Mouse (Mus musculus): Measurements from ENCODE around the gene Srrd. TPM values are rescaled to one million over a fixed set of nuclear protein-coding genes. Genes with fewer than 3 reads are reported as not detected.

Srrd gene
- total and polyA plus RNA-seq, 3 experiments, result 18.5 to 28.0 (median 21.3) TPM

DNA sequence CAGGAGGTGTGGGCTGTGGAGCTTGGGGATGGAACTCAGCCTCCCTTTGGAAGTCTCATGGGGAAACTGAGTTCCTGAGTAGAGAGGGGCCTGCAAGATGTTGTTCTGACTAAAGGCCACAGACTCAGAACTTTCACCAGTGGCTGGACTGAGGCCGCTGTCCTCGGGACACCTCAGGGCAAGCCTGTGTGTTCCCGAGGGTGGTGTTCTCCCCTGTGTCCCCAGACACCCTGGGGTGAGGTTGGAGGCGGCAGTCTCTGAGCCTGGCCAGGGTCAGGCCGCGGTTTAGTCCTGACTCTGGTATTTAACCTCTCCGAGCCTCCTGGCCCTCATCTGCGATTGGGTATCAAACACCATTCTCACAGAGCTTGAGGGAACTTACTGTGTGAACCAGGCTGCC lies 47.3 kb downstream of the Srrd start:
- peaks cover 99% of the 10 kb centered on the region for H3K4me1 ChIP-seq (ENCODE audit: insufficient read depth, low read depth, low read length)
- TF ChIP-seq CTCF (IDR thresholded peaks at IDR 0.05; ENCODE audit: low read depth, low read length) (no peak), POLR2AphosphoS5 (IDR thresholded peaks at IDR 0.05; ENCODE audit: insufficient replicate concordance, low read depth, low read length) (no peak), GATA2 (IDR thresholded peaks at IDR 0.05; ENCODE audit: borderline replicate concordance, low read depth, low read length) (no peak), GATA1 (IDR thresholded peaks at IDR 0.05; ENCODE audit: borderline replicate concordance, low read length) (no peak), TAL1 (conservative IDR thresholded peaks at IDR 0.05; ENCODE audit: low read depth, low read length) (no peak)
- peaks cover 95% of the 10 kb centered on the region for H3K36me3 ChIP-seq (replicated peaks)
- H3K4me3 ChIP-seq (ENCODE audit: low read depth, low read length), result peak overlapping the region; percentile 2; the same call in 1 of the 2 replicates
- ATAC-seq (ENCODE audit: extremely low read depth, insufficient number of reproducible peaks, low FRiP score, poor library complexity, severe bottlenecking), result no peak
- DNase-seq (ENCODE audit: low spot score), result no peak
- H3K27me3 ChIP-seq (ENCODE audit: insufficient read depth, low read length), result no peaks in the 10 kb centered on the region
- no peaks in the 10 kb centered on the region for H3K9me3 ChIP-seq (replicated peaks)

DNA sequence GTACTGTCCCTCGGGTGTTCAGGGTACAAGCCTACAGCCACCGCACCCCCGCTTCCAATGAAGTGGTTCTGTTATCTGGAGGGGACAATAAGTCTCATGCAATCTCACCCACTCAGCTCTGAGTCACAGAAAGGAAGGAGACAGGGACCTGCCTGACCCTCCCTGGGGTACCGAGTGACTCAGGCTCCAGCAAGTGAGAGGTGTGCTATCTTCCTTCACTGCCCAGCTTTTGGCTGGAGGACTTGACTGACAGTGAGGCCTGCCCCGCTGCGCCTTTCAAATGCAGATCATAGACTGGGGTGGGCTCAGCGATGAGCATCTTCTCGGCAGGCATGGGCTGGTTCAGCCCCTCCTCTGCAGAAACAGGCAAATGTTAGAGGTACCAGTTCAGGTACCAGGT lies 47.7 kb downstream of the Srrd start:
- H3K4me1 ChIP-seq (ENCODE audit: insufficient read depth, low read depth, low read length), result peaks cover 99% of the 10 kb centered on the region
- DNase-seq (ENCODE audit: low spot score) (peak; percentile 46), ATAC-seq (ENCODE audit: extremely low read depth, insufficient number of reproducible peaks, low FRiP score, poor library complexity, severe bottlenecking) (peak; percentile 30; the same call in 1 of the 2 replicates)
- H3K36me3 ChIP-seq (replicated peaks), result peaks cover 95% of the 10 kb centered on the region
- H3K27me3 ChIP-seq (ENCODE audit: insufficient read depth, low read length), result no peaks in the 10 kb centered on the region
- no peaks in the 10 kb centered on the region for H3K9me3 ChIP-seq (replicated peaks)
- H3K4me3 ChIP-seq (ENCODE audit: low read depth, low read length), result peak overlapping the region; percentile 48; the same call in 1 of the 2 replicates
- TF ChIP-seq GATA1 (IDR thresholded peaks at IDR 0.05; ENCODE audit: borderline replicate concordance, low read length), result no peak
- TF ChIP-seq CTCF (IDR thresholded peaks at IDR 0.05; ENCODE audit: low read depth, low read length), result no peak
- TF ChIP-seq GATA2 (IDR thresholded peaks at IDR 0.05; ENCODE audit: borderline replicate concordance, low read depth, low read length), result no peak
- no peak for TF ChIP-seq POLR2AphosphoS5 (IDR thresholded peaks at IDR 0.05; ENCODE audit: insufficient replicate concordance, low read depth, low read length)
- TF ChIP-seq TAL1 (conservative IDR thresholded peaks at IDR 0.05; ENCODE audit: low read depth, low read length), result no peak

DNA sequence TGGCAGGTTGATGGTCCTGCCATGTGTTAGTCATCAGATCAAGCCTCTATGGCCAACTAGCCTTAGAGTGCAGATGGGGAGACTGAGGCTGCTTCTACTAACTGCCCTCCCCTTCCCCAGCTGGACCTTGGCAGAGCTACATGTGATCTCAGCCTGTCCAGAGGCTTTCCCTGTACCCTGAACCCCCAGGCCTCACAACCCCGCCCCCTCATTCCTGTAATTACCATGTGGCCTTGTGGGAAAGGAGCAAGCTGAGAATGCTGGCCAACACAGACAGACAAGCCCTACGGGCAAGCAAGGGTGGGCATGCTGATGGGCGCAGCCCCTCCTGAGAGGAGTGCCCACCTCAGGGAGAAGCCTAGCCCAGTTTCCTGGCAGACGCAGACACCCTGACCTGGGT lies 48.1 kb downstream of the Srrd start:
- ATAC-seq (ENCODE audit: extremely low read depth, insufficient number of reproducible peaks, low FRiP score, poor library complexity, severe bottlenecking) (no peak), DNase-seq (ENCODE audit: low spot score) (no peak)
- no peaks in the 10 kb centered on the region for H3K27me3 ChIP-seq (ENCODE audit: insufficient read depth, low read length)
- H3K9me3 ChIP-seq (replicated peaks), result no peaks in the 10 kb centered on the region
- H3K36me3 ChIP-seq (replicated peaks), result peaks cover 95% of the 10 kb centered on the region
- peak overlapping the region; percentile 48; the same call in 1 of the 2 replicates for H3K4me3 ChIP-seq (ENCODE audit: low read depth, low read length)
- peaks cover 98% of the 10 kb centered on the region for H3K4me1 ChIP-seq (ENCODE audit: insufficient read depth, low read depth, low read length)
- TF ChIP-seq GATA1 (IDR thresholded peaks at IDR 0.05; ENCODE audit: borderline replicate concordance, low read length) (no peak), POLR2AphosphoS5 (IDR thresholded peaks at IDR 0.05; ENCODE audit: insufficient replicate concordance, low read depth, low read length) (no peak), GATA2 (IDR thresholded peaks at IDR 0.05; ENCODE audit: borderline replicate concordance, low read depth, low read length) (no peak), CTCF (IDR thresholded peaks at IDR 0.05; ENCODE audit: low read depth, low read length) (no peak), TAL1 (conservative IDR thresholded peaks at IDR 0.05; ENCODE audit: low read depth, low read length) (no peak)

GRCm38 (mm10) chr5:112293800-112294199 lies 49.0 kb downstream of the Srrd start:
- Histone ChIP-seq H3K4me1 (ENCODE audit: insufficient read depth, low read depth, low read length) (peaks cover 98% of the 10 kb centered on the region), H3K9me3 (replicated peaks) (no peaks in the 10 kb centered on the region), H3K27me3 (ENCODE audit: insufficient read depth, low read length) (no peaks in the 10 kb centered on the region), H3K36me3 (replicated peaks) (peaks cover 92% of the 10 kb centered on the region), H3K4me3 (ENCODE audit: low read depth, low read length) (no peak overlapping the region)
- ATAC-seq (ENCODE audit: extremely low read depth, insufficient number of reproducible peaks, low FRiP score, poor library complexity, severe bottlenecking), result no peak
- DNase-seq (ENCODE audit: low spot score), result no peak
- TF ChIP-seq GATA2 (IDR thresholded peaks at IDR 0.05; ENCODE audit: borderline replicate concordance, low read depth, low read length) (no peak), GATA1 (IDR thresholded peaks at IDR 0.05; ENCODE audit: borderline replicate concordance, low read length) (no peak), CTCF (IDR thresholded peaks at IDR 0.05; ENCODE audit: low read depth, low read length) (no peak), POLR2AphosphoS5 (IDR thresholded peaks at IDR 0.05; ENCODE audit: insufficient replicate concordance, low read depth, low read length) (no peak), TAL1 (conservative IDR thresholded peaks at IDR 0.05; ENCODE audit: low read depth, low read length) (no peak)

DNA sequence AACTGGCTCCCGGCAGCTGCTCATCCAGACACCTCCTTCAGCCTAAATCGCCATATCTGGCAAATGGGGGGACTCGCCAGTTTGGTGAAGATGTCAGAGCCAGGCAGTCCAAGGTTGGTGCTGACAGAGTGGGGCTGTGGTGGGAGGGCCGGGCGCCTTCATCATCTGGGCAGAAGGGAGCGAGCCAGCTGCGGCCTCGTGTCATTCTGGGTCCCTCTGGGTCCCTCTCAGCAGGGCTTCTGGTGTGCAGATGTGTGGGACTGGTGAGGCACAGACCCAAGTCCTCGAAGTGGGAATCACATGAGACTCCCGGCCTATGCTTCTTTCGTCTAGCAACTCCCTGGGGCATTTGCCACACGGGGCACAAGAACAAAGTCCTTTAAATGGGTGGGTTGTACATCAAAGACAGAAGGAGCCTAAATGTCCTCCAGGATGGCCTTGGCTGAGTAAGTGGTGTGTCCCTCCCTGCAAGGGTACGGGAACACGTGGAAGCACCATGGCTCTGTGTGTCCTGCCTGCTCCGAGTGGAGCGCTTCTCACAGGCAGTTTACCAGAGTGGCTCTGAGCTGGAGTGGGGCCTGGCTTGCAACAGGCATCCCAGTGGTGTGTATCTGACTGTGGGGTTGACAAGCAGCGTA lies 50.4 kb downstream of the Srrd start:
- DNase-seq (ENCODE audit: low spot score), result no peak

GRCm38 (mm10) chr5:112291866-112292265 lies 51.0 kb downstream of the Srrd start:
- H3K4me1 ChIP-seq (ENCODE audit: insufficient read depth, low read depth, low read length), result peaks cover 98% of the 10 kb centered on the region
- no peak for DNase-seq (ENCODE audit: low spot score)

More for the DNA sequence above, 50.4 kb downstream of the Srrd start:
- H3K4me1 ChIP-seq (ENCODE audit: insufficient read depth, low read depth, low read length), result peaks cover 98% of the 10 kb centered on the region
- no peak for ATAC-seq (ENCODE audit: extremely low read depth, insufficient number of reproducible peaks, low FRiP score, poor library complexity, severe bottlenecking)
- H3K4me3 ChIP-seq (ENCODE audit: low read depth, low read length), result no peak overlapping the region
- H3K9me3 ChIP-seq (replicated peaks), result no peaks in the 10 kb centered on the region
- no peaks in the 10 kb centered on the region for H3K27me3 ChIP-seq (ENCODE audit: insufficient read depth, low read length)
- H3K36me3 ChIP-seq (replicated peaks), result peaks cover 91% of the 10 kb centered on the region
- no peak for TF ChIP-seq TAL1 (conservative IDR thresholded peaks at IDR 0.05; ENCODE audit: low read depth, low read length)
- no peak for TF ChIP-seq CTCF (IDR thresholded peaks at IDR 0.05; ENCODE audit: low read depth, low read length)
- no peak for TF ChIP-seq GATA2 (IDR thresholded peaks at IDR 0.05; ENCODE audit: borderline replicate concordance, low read depth, low read length)
- TF ChIP-seq GATA1 (IDR thresholded peaks at IDR 0.05; ENCODE audit: borderline replicate concordance, low read length), result no peak
- TF ChIP-seq POLR2AphosphoS5 (IDR thresholded peaks at IDR 0.05; ENCODE audit: insufficient replicate concordance, low read depth, low read length), result no peak

More at GRCm38 (mm10) chr5:112291866-112292265, 51.0 kb downstream of the Srrd start:
- no peak for TF ChIP-seq CTCF (IDR thresholded peaks at IDR 0.05; ENCODE audit: low read depth, low read length)
- no peak for TF ChIP-seq GATA1 (IDR thresholded peaks at IDR 0.05; ENCODE audit: borderline replicate concordance, low read length)
- TF ChIP-seq POLR2AphosphoS5 (IDR thresholded peaks at IDR 0.05; ENCODE audit: insufficient replicate concordance, low read depth, low read length), result no peak
- no peak for TF ChIP-seq TAL1 (conservative IDR thresholded peaks at IDR 0.05; ENCODE audit: low read depth, low read length)
- no peak for TF ChIP-seq GATA2 (IDR thresholded peaks at IDR 0.05; ENCODE audit: borderline replicate concordance, low read depth, low read length)
- Histone ChIP-seq H3K27me3 (ENCODE audit: insufficient read depth, low read length) (no peaks in the 10 kb centered on the region), H3K4me3 (ENCODE audit: low read depth, low read length) (no peak overlapping the region), H3K36me3 (replicated peaks) (peaks cover 86% of the 10 kb centered on the region), H3K9me3 (replicated peaks) (no peaks in the 10 kb centered on the region)
- no peak for ATAC-seq (ENCODE audit: extremely low read depth, insufficient number of reproducible peaks, low FRiP score, poor library complexity, severe bottlenecking)
